Mouse (Mus musculus): Measurements from ENCODE around the gene Gm11541. TPM values are rescaled to one million over a fixed set of nuclear protein-coding genes. Genes with fewer than 3 reads are reported as not detected.

Gene Gm11541
- polyA plus RNA-seq, 1 experiment = 0.04 TPM

- DNase-seq (ENCODE audit: low read depth) = no peak
- TF ChIP-seq CTCF (IDR thresholded peaks at IDR 0.05; ENCODE audit: borderline replicate concordance, extremely low read depth, insufficient read depth, insufficient read length) = no peak
- no peak for TF ChIP-seq POLR2A (IDR thresholded peaks at IDR 0.05; ENCODE audit: borderline replicate concordance, extremely low read depth, insufficient read depth, insufficient read length, poor library complexity, severe bottlenecking)
Observed at GRCm38 (mm10) chr11:94718113-94718909, 14.0 kb upstream of the Gm11541 start.

- TF ChIP-seq CTCF (IDR thresholded peaks at IDR 0.05; ENCODE audit: borderline replicate concordance, extremely low read depth, insufficient read depth, insufficient read length) = no peak
- DNase-seq (ENCODE audit: low read depth) = peak; percentile 13
Observed at GRCm38 (mm10) chr11:94717239-94717638, 12.9 kb upstream of the Gm11541 start.

GRCm38 (mm10) chr11:94716754-94717153 is 12.5 kb upstream of the Gm11541 start:
- TF ChIP-seq CTCF (IDR thresholded peaks at IDR 0.05; ENCODE audit: borderline replicate concordance, extremely low read depth, insufficient read depth, insufficient read length) (peak; percentile 50; the same call in 1 of the 2 replicates), POLR2A (IDR thresholded peaks at IDR 0.05; ENCODE audit: borderline replicate concordance, extremely low read depth, insufficient read depth, insufficient read length, poor library complexity, severe bottlenecking) (no peak)
- DNase-seq (ENCODE audit: low read depth) = peak; percentile 64

- TF ChIP-seq CTCF (IDR thresholded peaks at IDR 0.05; ENCODE audit: borderline replicate concordance, extremely low read depth, insufficient read depth, insufficient read length) = no peak
- no peak for TF ChIP-seq POLR2A (IDR thresholded peaks at IDR 0.05; ENCODE audit: borderline replicate concordance, extremely low read depth, insufficient read depth, insufficient read length, poor library complexity, severe bottlenecking)
- DNase-seq (ENCODE audit: low read depth) = no peak
Observed at GRCm38 (mm10) chr11:94715622-94716021, 11.3 kb upstream of the Gm11541 start.

- TF ChIP-seq POLR2A (IDR thresholded peaks at IDR 0.05; ENCODE audit: borderline replicate concordance, extremely low read depth, insufficient read depth, insufficient read length, poor library complexity, severe bottlenecking) (no peak), CTCF (IDR thresholded peaks at IDR 0.05; ENCODE audit: borderline replicate concordance, extremely low read depth, insufficient read depth, insufficient read length) (no peak)
- peak; percentile 17 for DNase-seq (ENCODE audit: low read depth)
Observed at GRCm38 (mm10) chr11:94713246-94713860, 9.1 kb upstream of the Gm11541 start.

GRCm38 (mm10) chr11:94704020-94704419 is 279 bp downstream of the Gm11541 start:
- peak; percentile 62 for DNase-seq (ENCODE audit: low read depth)
- TF ChIP-seq POLR2A (IDR thresholded peaks at IDR 0.05; ENCODE audit: borderline replicate concordance, extremely low read depth, insufficient read depth, insufficient read length, poor library complexity, severe bottlenecking) = no peak
- no peak for TF ChIP-seq CTCF (IDR thresholded peaks at IDR 0.05; ENCODE audit: borderline replicate concordance, extremely low read depth, insufficient read depth, insufficient read length)

GRCm38 (mm10) chr11:94702216-94702610 is 2.1 kb downstream of the Gm11541 start:
- TF ChIP-seq POLR2A (IDR thresholded peaks at IDR 0.05; ENCODE audit: borderline replicate concordance, extremely low read depth, insufficient read depth, insufficient read length, poor library complexity, severe bottlenecking) (no peak), CTCF (IDR thresholded peaks at IDR 0.05; ENCODE audit: borderline replicate concordance, extremely low read depth, insufficient read depth, insufficient read length) (no peak)
- DNase-seq (ENCODE audit: low read depth) = no peak

- TF ChIP-seq CTCF (IDR thresholded peaks at IDR 0.05; ENCODE audit: borderline replicate concordance, extremely low read depth, insufficient read depth, insufficient read length) (no peak), POLR2A (IDR thresholded peaks at IDR 0.05; ENCODE audit: borderline replicate concordance, extremely low read depth, insufficient read depth, insufficient read length, poor library complexity, severe bottlenecking) (no peak)
- peak; percentile 12 for DNase-seq (ENCODE audit: low read depth)
Observed at GRCm38 (mm10) chr11:94701401-94702215, 2.7 kb downstream of the Gm11541 start.

- no peak for DNase-seq (ENCODE audit: low read depth)
- TF ChIP-seq POLR2A (IDR thresholded peaks at IDR 0.05; ENCODE audit: borderline replicate concordance, extremely low read depth, insufficient read depth, insufficient read length, poor library complexity, severe bottlenecking) (no peak), CTCF (IDR thresholded peaks at IDR 0.05; ENCODE audit: borderline replicate concordance, extremely low read depth, insufficient read depth, insufficient read length) (no peak)
Observed at GRCm38 (mm10) chr11:94699399-94699798, 4.9 kb downstream of the Gm11541 start.

- TF ChIP-seq CTCF (IDR thresholded peaks at IDR 0.05; ENCODE audit: borderline replicate concordance, extremely low read depth, insufficient read depth, insufficient read length) (no peak), POLR2A (IDR thresholded peaks at IDR 0.05; ENCODE audit: borderline replicate concordance, extremely low read depth, insufficient read depth, insufficient read length, poor library complexity, severe bottlenecking) (no peak)
- DNase-seq (ENCODE audit: low read depth) = no peak
Observed at GRCm38 (mm10) chr11:94697703-94698464, 6.4 kb downstream of the Gm11541 start.

- no peak for DNase-seq (ENCODE audit: low read depth)
- no peak for TF ChIP-seq POLR2A (IDR thresholded peaks at IDR 0.05; ENCODE audit: borderline replicate concordance, extremely low read depth, insufficient read depth, insufficient read length, poor library complexity, severe bottlenecking)
- TF ChIP-seq CTCF (IDR thresholded peaks at IDR 0.05; ENCODE audit: borderline replicate concordance, extremely low read depth, insufficient read depth, insufficient read length) = peak; percentile 11; the same call in 1 of the 2 replicates
Observed at GRCm38 (mm10) chr11:94697140-94697539, 7.2 kb downstream of the Gm11541 start.
